Mouse (Mus musculus) liver, postnatal 0 days (tissue): ENCODE results near the gene Reep1.

ENCODE experiments used
- CTCF ChIP-seq: sonication (generic); IDR thresholded peaks from 2 replicates; pipeline ENCODE4 v1.5.1; 2016; ENCODE audit warnings: antibody characterized with exemption, low read depth
- EP300 ChIP-seq: IDR thresholded peaks from 2 replicates; pipeline ENCODE4 v1.6.1; 2016; ENCODE audit warnings: antibody characterized with exemption, low read depth, mild to moderate bottlenecking

- TF ChIP-seq EP300 (peak; percentile 70), CTCF (no peak)
Observed at GRCm38 (mm10) chr6:71823488-71823887, 116.1 kb downstream of the Reep1 start.
